Mouse (Mus musculus): ENCODE data around the gene Uox. TPM values are rescaled to one million over a fixed set of nuclear protein-coding genes. Genes with fewer than 3 reads are reported as not detected.

Uox gene
- polyA plus RNA-seq, 1 experiment from 2014 or later = 0.08 TPM

GRCm38 (mm10) chr3:146580039-146580729 is 10.0 kb downstream of the Uox start:
- DNase-seq (ENCODE audit: low spot score) (no peak), ATAC-seq (replicated peaks; ENCODE audit: low FRiP score, low read depth) (no peak)
- WGBS = 82% methylated on average over 3 of the region's 3 CpGs
- Histone ChIP-seq H3K4me1 (replicated peaks; ENCODE audit: insufficient read depth, low read length) (no peaks in the 10 kb centered on the region), H3K4me3 (replicated peaks; ENCODE audit: low read depth, low read length) (no peak overlapping the region), H3K36me3 (ENCODE audit: insufficient read depth, low read length) (no peaks in the 10 kb centered on the region), H3K27me3 (ENCODE audit: insufficient read depth, low read length) (no peaks in the 10 kb centered on the region), H3K4me2 (ENCODE audit: low read length) (no peak overlapping the region), H3K9ac (ENCODE audit: low read depth, low read length) (no peak overlapping the region), H3K27ac (no peak overlapping the region), H3K9me3 (replicated peaks; ENCODE audit: low read length) (no peaks in the 10 kb centered on the region)
- TF ChIP-seq CTCF (IDR thresholded peaks at IDR 0.05; ENCODE audit: low read depth) = no peak

GRCm38 (mm10) chr3:146583478-146583877 is 13.3 kb downstream of the Uox start:
- Histone ChIP-seq H3K36me3 (ENCODE audit: insufficient read depth, low read length) (no peaks in the 10 kb centered on the region), H3K9me3 (replicated peaks; ENCODE audit: low read length) (no peaks in the 10 kb centered on the region), H3K27me3 (ENCODE audit: insufficient read depth, low read length) (no peaks in the 10 kb centered on the region), H3K4me1 (replicated peaks; ENCODE audit: insufficient read depth, low read length) (no peaks in the 10 kb centered on the region), H3K27ac (no peak overlapping the region), H3K9ac (ENCODE audit: low read depth, low read length) (no peak overlapping the region), H3K4me2 (ENCODE audit: low read length) (no peak overlapping the region), H3K4me3 (replicated peaks; ENCODE audit: low read depth, low read length) (no peak overlapping the region)
- ATAC-seq (replicated peaks; ENCODE audit: low FRiP score, low read depth) (no peak), DNase-seq (ENCODE audit: low spot score) (no peak)
- no peak for TF ChIP-seq CTCF (IDR thresholded peaks at IDR 0.05; ENCODE audit: low read depth)
- 70% methylated on average over 4 of the region's 4 CpGs for whole genome bisulfite sequencing

- Histone ChIP-seq H3K36me3 (ENCODE audit: insufficient read depth, low read length) (no peaks in the 10 kb centered on the region), H3K4me1 (replicated peaks; ENCODE audit: insufficient read depth, low read length) (no peaks in the 10 kb centered on the region), H3K9me3 (replicated peaks; ENCODE audit: low read length) (no peaks in the 10 kb centered on the region), H3K4me3 (replicated peaks; ENCODE audit: low read depth, low read length) (no peak overlapping the region), H3K27ac (no peak overlapping the region), H3K27me3 (ENCODE audit: insufficient read depth, low read length) (no peaks in the 10 kb centered on the region), H3K9ac (ENCODE audit: low read depth, low read length) (no peak overlapping the region), H3K4me2 (ENCODE audit: low read length) (no peak overlapping the region)
- DNase-seq (ENCODE audit: low spot score) (no peak), ATAC-seq (replicated peaks; ENCODE audit: low FRiP score, low read depth) (no peak)
- WGBS = 60% methylated on average over 5 of the region's 5 CpGs
- no peak for TF ChIP-seq CTCF (IDR thresholded peaks at IDR 0.05; ENCODE audit: low read depth)
Observed at GRCm38 (mm10) chr3:146583908-146584307, 13.7 kb downstream of the Uox start.

GRCm38 (mm10) chr3:146586616-146587015 is 16.4 kb downstream of the Uox start:
- DNase-seq (ENCODE audit: low spot score) = no peak
- Histone ChIP-seq H3K36me3 (ENCODE audit: insufficient read depth, low read length) (no peaks in the 10 kb centered on the region), H3K27me3 (ENCODE audit: insufficient read depth, low read length) (no peaks in the 10 kb centered on the region), H3K9ac (ENCODE audit: low read depth, low read length) (no peak overlapping the region), H3K27ac (no peak overlapping the region), H3K9me3 (replicated peaks; ENCODE audit: low read length) (no peaks in the 10 kb centered on the region), H3K4me2 (ENCODE audit: low read length) (no peak overlapping the region), H3K4me1 (replicated peaks; ENCODE audit: insufficient read depth, low read length) (no peaks in the 10 kb centered on the region), H3K4me3 (replicated peaks; ENCODE audit: low read depth, low read length) (no peak overlapping the region)
- ATAC-seq (replicated peaks; ENCODE audit: low FRiP score, low read depth) = no peak
- 91% methylated on average over 14 of the region's 14 CpGs for WGBS
- TF ChIP-seq CTCF (IDR thresholded peaks at IDR 0.05; ENCODE audit: low read depth) = no peak

- DNase-seq (ENCODE audit: low spot score) = no peak
- no peaks in the 10 kb centered on the region for H3K4me1 ChIP-seq (replicated peaks; ENCODE audit: insufficient read depth, low read length)
- no peaks in the 10 kb centered on the region for H3K9me3 ChIP-seq (replicated peaks; ENCODE audit: low read length)
- no peak overlapping the region for H3K4me3 ChIP-seq (replicated peaks; ENCODE audit: low read depth, low read length)
- H3K9ac ChIP-seq (ENCODE audit: low read depth, low read length) = no peak overlapping the region
- WGBS = 76% methylated on average over 6 of the region's 6 CpGs
- TF ChIP-seq CTCF (IDR thresholded peaks at IDR 0.05; ENCODE audit: low read depth) = no peak
- H3K4me2 ChIP-seq (ENCODE audit: low read length) = no peak overlapping the region
- no peak for ATAC-seq (replicated peaks; ENCODE audit: low FRiP score, low read depth)
- H3K27me3 ChIP-seq (ENCODE audit: insufficient read depth, low read length) = no peaks in the 10 kb centered on the region
- H3K27ac ChIP-seq = no peak overlapping the region
- no peaks in the 10 kb centered on the region for H3K36me3 ChIP-seq (ENCODE audit: insufficient read depth, low read length)
Observed at GRCm38 (mm10) chr3:146589523-146589922, 19.3 kb downstream of the Uox start.

GRCm38 (mm10) chr3:146591159-146591558 is 20.9 kb downstream of the Uox start:
- no peak overlapping the region for H3K9ac ChIP-seq (ENCODE audit: low read depth, low read length)
- no peak for DNase-seq (ENCODE audit: low spot score)
- H3K4me2 ChIP-seq (ENCODE audit: low read length) = no peak overlapping the region
- H3K4me3 ChIP-seq (replicated peaks; ENCODE audit: low read depth, low read length) = no peak overlapping the region
- WGBS = 79% methylated on average over 7 of the region's 7 CpGs
- no peak overlapping the region for H3K27ac ChIP-seq
- TF ChIP-seq CTCF (IDR thresholded peaks at IDR 0.05; ENCODE audit: low read depth) = no peak
- H3K9me3 ChIP-seq (replicated peaks; ENCODE audit: low read length) = no peaks in the 10 kb centered on the region
- no peaks in the 10 kb centered on the region for H3K36me3 ChIP-seq (ENCODE audit: insufficient read depth, low read length)
- ATAC-seq (replicated peaks; ENCODE audit: low FRiP score, low read depth) = no peak
- H3K27me3 ChIP-seq (ENCODE audit: insufficient read depth, low read length) = no peaks in the 10 kb centered on the region
- no peaks in the 10 kb centered on the region for H3K4me1 ChIP-seq (replicated peaks; ENCODE audit: insufficient read depth, low read length)

- no peak for TF ChIP-seq CTCF (IDR thresholded peaks at IDR 0.05; ENCODE audit: low read depth)
- Histone ChIP-seq H3K27ac (no peak overlapping the region), H3K36me3 (ENCODE audit: insufficient read depth, low read length) (no peaks in the 10 kb centered on the region), H3K4me3 (replicated peaks; ENCODE audit: low read depth, low read length) (no peak overlapping the region), H3K4me1 (replicated peaks; ENCODE audit: insufficient read depth, low read length) (no peaks in the 10 kb centered on the region), H3K9me3 (replicated peaks; ENCODE audit: low read length) (no peaks in the 10 kb centered on the region), H3K27me3 (ENCODE audit: insufficient read depth, low read length) (no peaks in the 10 kb centered on the region), H3K4me2 (ENCODE audit: low read length) (no peak overlapping the region), H3K9ac (ENCODE audit: low read depth, low read length) (no peak overlapping the region)
- no peak for ATAC-seq (replicated peaks; ENCODE audit: low FRiP score, low read depth)
- DNase-seq (ENCODE audit: low spot score) = no peak
- 60% methylated on average over 2 of the region's 2 CpGs for WGBS
Observed at GRCm38 (mm10) chr3:146591601-146592000, 21.4 kb downstream of the Uox start.
